Mouse (Mus musculus): ENCODE data around the gene Cebpzos. TPM values are rescaled to one million over a fixed set of nuclear protein-coding genes. Genes with fewer than 3 reads are reported as not detected.

Cebpzos gene
- polyA plus RNA-seq, 1 experiment from 2014 or later, result 59.5 TPM

GRCm38 (mm10) chr17:78909374-78909773 is 6.9 kb upstream of the Cebpzos start:
- H3K27me3 ChIP-seq (ENCODE audit: insufficient read depth, low read length), result no peaks in the 10 kb centered on the region
- ATAC-seq, result no peak
- WGBS (ENCODE audit: insufficient replicate concordance), result 65% methylated on average over 2 of the region's 2 CpGs

GRCm38 (mm10) chr17:78912861-78913281 is 3.4 kb upstream of the Cebpzos start:
- Histone ChIP-seq H3K4me2 (ENCODE audit: low read depth, low read length) (peak overlapping the region; percentile 53), H3K36me3 (replicated peaks; ENCODE audit: insufficient read depth, low read length) (no peaks in the 10 kb centered on the region), H3K4me1 (ENCODE audit: insufficient read depth) (peaks cover 18% of the 10 kb centered on the region), H3K27ac (ENCODE audit: low read depth) (no peak overlapping the region), H3K9me3 (ENCODE audit: low read length) (no peaks in the 10 kb centered on the region), H3K9ac (replicated peaks) (peak overlapping the region; percentile 2; the same call in 1 of the 2 replicates), H3K4me3 (ENCODE audit: low read depth, low read length) (peak overlapping the region; percentile 33), H3K27me3 (ENCODE audit: insufficient read depth, low read length) (no peaks in the 10 kb centered on the region)
- peak; percentile 53 for DNase-seq
- peak; percentile 9; the same call in 1 of the 2 replicates for ATAC-seq
- 0 out of 2 replicates have a peak, but pooled peaks have one; percentile 17 for TF ChIP-seq EP300 (IDR thresholded peaks at IDR 0.05; ENCODE audit: low read depth)
- no peak for TF ChIP-seq CTCF (IDR thresholded peaks at IDR 0.05; ENCODE audit: low read depth)
- 20% methylated on average over 6 of the region's 6 CpGs for WGBS (ENCODE audit: insufficient replicate concordance)

More at GRCm38 (mm10) chr17:78909374-78909773, 6.9 kb upstream of the Cebpzos start:
- Histone ChIP-seq H3K27ac (ENCODE audit: low read depth) (no peak overlapping the region), H3K9ac (replicated peaks) (no peak overlapping the region), H3K4me1 (ENCODE audit: insufficient read depth) (0 out of 2 replicates have a peak, but pooled peaks cover 3% of the 10 kb centered on the region), H3K36me3 (replicated peaks; ENCODE audit: insufficient read depth, low read length) (no peaks in the 10 kb centered on the region), H3K4me3 (ENCODE audit: low read depth, low read length) (no peak overlapping the region), H3K9me3 (ENCODE audit: low read length) (no peaks in the 10 kb centered on the region), H3K4me2 (ENCODE audit: low read depth, low read length) (no peak overlapping the region)
- no peak for DNase-seq
- no peak for TF ChIP-seq EP300 (IDR thresholded peaks at IDR 0.05; ENCODE audit: low read depth)
- TF ChIP-seq CTCF (IDR thresholded peaks at IDR 0.05; ENCODE audit: low read depth), result no peak

GRCm38 (mm10) chr17:78913921-78914320 is 2.4 kb upstream of the Cebpzos start:
- Histone ChIP-seq H3K9me3 (ENCODE audit: low read length) (no peaks in the 10 kb centered on the region), H3K4me2 (ENCODE audit: low read depth, low read length) (no peak overlapping the region), H3K36me3 (replicated peaks; ENCODE audit: insufficient read depth, low read length) (peaks cover 8% of the 10 kb centered on the region; the same call in 1 of the 2 replicates), H3K27ac (ENCODE audit: low read depth) (no peak overlapping the region), H3K4me3 (ENCODE audit: low read depth, low read length) (no peak overlapping the region), H3K27me3 (ENCODE audit: insufficient read depth, low read length) (no peaks in the 10 kb centered on the region), H3K9ac (replicated peaks) (no peak overlapping the region), H3K4me1 (ENCODE audit: insufficient read depth) (peaks cover 18% of the 10 kb centered on the region)
- no peak for TF ChIP-seq EP300 (IDR thresholded peaks at IDR 0.05; ENCODE audit: low read depth)
- TF ChIP-seq CTCF (IDR thresholded peaks at IDR 0.05; ENCODE audit: low read depth), result no peak
- ATAC-seq (no peak), DNase-seq (no peak)
- 75% methylated on average over 3 of the region's 3 CpGs for WGBS (ENCODE audit: insufficient replicate concordance)

- H3K4me3 ChIP-seq (ENCODE audit: low read depth, low read length), result peak overlapping the region; percentile 70
- H3K27me3 ChIP-seq (ENCODE audit: insufficient read depth, low read length), result no peaks in the 10 kb centered on the region
- no peaks in the 10 kb centered on the region for H3K9me3 ChIP-seq (ENCODE audit: low read length)
- H3K9ac ChIP-seq (replicated peaks), result peak overlapping the region; percentile 80; the same call in 1 of the 2 replicates
- H3K4me1 ChIP-seq (ENCODE audit: insufficient read depth), result peaks cover 18% of the 10 kb centered on the region
- DNase-seq, result no peak
- peak overlapping the region; percentile 87 for H3K27ac ChIP-seq (ENCODE audit: low read depth)
- peak overlapping the region; percentile 87 for H3K4me2 ChIP-seq (ENCODE audit: low read depth, low read length)
- TF ChIP-seq CTCF (IDR thresholded peaks at IDR 0.05; ENCODE audit: low read depth) (no peak), EP300 (IDR thresholded peaks at IDR 0.05; ENCODE audit: low read depth) (no peak)
- WGBS (ENCODE audit: insufficient replicate concordance), result 49% methylated on average over 6 of the region's 6 CpGs
- H3K36me3 ChIP-seq (replicated peaks; ENCODE audit: insufficient read depth, low read length), result peaks cover 18% of the 10 kb centered on the region
- no peak for ATAC-seq
These were observed 528 bp upstream of the Cebpzos start for GRCm38 (mm10) chr17:78915772-78916171.

- Histone ChIP-seq H3K4me2 (ENCODE audit: low read depth, low read length) (peak overlapping the region; percentile 87), H3K27ac (ENCODE audit: low read depth) (peak overlapping the region; percentile 87), H3K4me3 (ENCODE audit: low read depth, low read length) (peak overlapping the region; percentile 70), H3K4me1 (ENCODE audit: insufficient read depth) (peaks cover 18% of the 10 kb centered on the region), H3K9ac (replicated peaks) (peak overlapping the region; percentile 80), H3K36me3 (replicated peaks; ENCODE audit: insufficient read depth, low read length) (peaks cover 27% of the 10 kb centered on the region), H3K9me3 (ENCODE audit: low read length) (no peaks in the 10 kb centered on the region), H3K27me3 (ENCODE audit: insufficient read depth, low read length) (no peaks in the 10 kb centered on the region)
- ATAC-seq (no peak), DNase-seq (no peak)
- TF ChIP-seq CTCF (IDR thresholded peaks at IDR 0.05; ENCODE audit: low read depth), result no peak
- no peak for TF ChIP-seq EP300 (IDR thresholded peaks at IDR 0.05; ENCODE audit: low read depth)
- 2% methylated on average over 11 of the region's 11 CpGs for WGBS (ENCODE audit: insufficient replicate concordance)
These were observed 599 bp downstream of the Cebpzos start for GRCm38 (mm10) chr17:78916899-78917298.

GRCm38 (mm10) chr17:78917696-78918095 is 1.4 kb downstream of the Cebpzos start:
- no peak for TF ChIP-seq CTCF (IDR thresholded peaks at IDR 0.05; ENCODE audit: low read depth)
- no peak for TF ChIP-seq EP300 (IDR thresholded peaks at IDR 0.05; ENCODE audit: low read depth)
- H3K4me3 ChIP-seq (ENCODE audit: low read depth, low read length), result peak overlapping the region; percentile 70; the same call in 1 of the 2 replicates
- H3K4me2 ChIP-seq (ENCODE audit: low read depth, low read length), result peak overlapping the region; percentile 87
- H3K27me3 ChIP-seq (ENCODE audit: insufficient read depth, low read length), result no peaks in the 10 kb centered on the region
- no peak overlapping the region for H3K9ac ChIP-seq (replicated peaks)
- WGBS (ENCODE audit: insufficient replicate concordance), result 53% methylated on average over 6 of the region's 6 CpGs
- H3K4me1 ChIP-seq (ENCODE audit: insufficient read depth), result peaks cover 18% of the 10 kb centered on the region
- peaks cover 34% of the 10 kb centered on the region for H3K36me3 ChIP-seq (replicated peaks; ENCODE audit: insufficient read depth, low read length)
- ATAC-seq (no peak), DNase-seq (peak; percentile 14)
- no peaks in the 10 kb centered on the region for H3K9me3 ChIP-seq (ENCODE audit: low read length)
- H3K27ac ChIP-seq (ENCODE audit: low read depth), result no peak overlapping the region
